Mouse (Mus musculus): ENCODE data around the gene Thbs3.

Thbs3 gene

DNA sequence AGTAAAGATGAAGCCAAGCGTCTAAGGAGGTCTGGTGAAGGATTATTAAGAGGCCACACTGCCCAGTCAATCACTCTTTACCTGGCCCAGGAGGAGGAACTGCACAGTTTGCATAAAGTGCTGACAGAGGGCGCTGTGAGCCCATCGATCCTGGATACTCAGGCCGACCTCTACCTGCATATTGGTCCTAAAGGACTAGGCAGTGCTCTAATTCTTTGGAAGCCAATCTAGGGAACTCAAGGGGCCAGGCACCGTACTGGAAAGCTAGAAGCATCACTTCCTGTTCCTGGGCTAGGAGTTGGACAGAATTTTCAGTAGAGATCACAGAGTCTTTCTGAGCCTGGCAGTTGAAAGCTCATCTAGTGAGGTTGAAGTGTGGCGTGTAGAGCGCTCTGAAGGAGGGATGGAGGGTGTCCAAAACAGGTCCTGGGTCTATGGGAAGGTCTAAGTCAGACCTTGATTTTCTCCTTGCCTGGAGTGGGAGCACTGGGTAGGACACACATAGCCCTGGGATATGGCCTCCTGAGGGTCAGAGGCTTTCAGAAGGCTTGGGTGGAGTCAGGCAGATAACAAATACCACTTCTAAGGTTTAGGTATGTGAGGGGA lies 35.6 kb downstream of the Thbs3 start:
- DNase-seq (ENCODE audit: low spot score in 2 of 2) = no peak

- no peak for DNase-seq (ENCODE audit: low spot score in 2 of 2)
These were observed 36.5 kb downstream of the Thbs3 start for GRCm38 (mm10) chr3:89251365-89251895.

- no peak for DNase-seq (ENCODE audit: low spot score in 2 of 2)
These were observed 40.0 kb downstream of the Thbs3 start for GRCm38 (mm10) chr3:89254994-89255393.

GRCm38 (mm10) chr3:89256177-89256576 lies 41.2 kb downstream of the Thbs3 start:
- no peak for DNase-seq (ENCODE audit: low spot score in 2 of 2)

GRCm38 (mm10) chr3:89259076-89259475 lies 44.1 kb downstream of the Thbs3 start, which contains the start of gene Dpm3:
TSS of gene Dpm3 (plus strand) at chr3:89259358.
- DNase-seq (ENCODE audit: low spot score in 2 of 2) = no peak

DNA sequence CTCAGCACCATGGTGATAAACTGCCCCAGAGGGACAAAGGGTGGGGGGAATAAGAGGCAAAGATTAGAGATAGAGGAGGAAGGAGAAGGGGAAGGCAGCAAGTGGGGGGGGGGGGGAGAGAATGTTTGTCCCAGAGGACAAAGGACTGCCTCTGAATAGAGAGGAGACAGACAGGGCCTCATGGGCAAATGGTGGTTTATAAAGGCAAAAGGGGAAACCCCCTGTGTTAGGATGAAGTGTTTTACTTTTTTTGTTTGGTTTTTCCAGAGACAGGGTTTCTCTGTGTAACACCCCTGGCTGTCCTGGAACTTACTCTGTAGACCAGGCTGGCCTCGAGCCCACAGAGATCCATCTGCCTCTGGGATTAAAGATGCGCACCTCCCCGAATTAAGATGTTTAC lies 45.2 kb downstream of the Thbs3 start:
- DNase-seq (ENCODE audit: low spot score in 2 of 2) = no peak

DNA sequence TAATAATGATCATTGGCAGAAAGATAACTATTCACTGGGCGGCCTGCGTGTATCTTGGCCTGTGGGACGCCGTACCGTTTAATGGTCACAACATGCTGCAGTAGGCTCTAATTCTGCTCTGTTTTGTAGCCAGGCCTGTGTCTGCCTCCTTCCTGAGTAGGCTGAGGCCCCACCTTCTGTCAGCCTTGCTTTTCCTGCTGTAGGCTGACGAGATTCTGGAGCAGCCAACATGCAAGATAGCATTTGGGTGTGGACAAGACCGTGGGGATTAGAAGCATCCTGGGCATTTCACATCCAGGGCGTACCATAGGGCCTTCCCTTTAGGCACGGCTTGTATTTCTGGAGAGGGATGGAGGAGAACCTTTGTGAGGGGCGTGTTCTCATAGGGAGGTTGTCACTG lies 47.4 kb downstream of the Thbs3 start:
- no peak for DNase-seq (ENCODE audit: low spot score in 2 of 2)

GRCm38 (mm10) chr3:89266439-89266893 lies 51.5 kb downstream of the Thbs3 start:
- DNase-seq (ENCODE audit: low spot score in 2 of 2) = peak; percentile 63 to 79

- no peak for DNase-seq (ENCODE audit: low spot score in 2 of 2)
These were observed 53.9 kb downstream of the Thbs3 start for GRCm38 (mm10) chr3:89268916-89269315.

GRCm38 (mm10) chr3:89270051-89270755 lies 55.2 kb downstream of the Thbs3 start, which contains the start of gene Slc50a1:
TSS of gene Slc50a1 (minus strand) at chr3:89270570.
- peak in 1 of 2 experiments; percentile 82 for DNase-seq (ENCODE audit: low spot score in 2 of 2)

DNA sequence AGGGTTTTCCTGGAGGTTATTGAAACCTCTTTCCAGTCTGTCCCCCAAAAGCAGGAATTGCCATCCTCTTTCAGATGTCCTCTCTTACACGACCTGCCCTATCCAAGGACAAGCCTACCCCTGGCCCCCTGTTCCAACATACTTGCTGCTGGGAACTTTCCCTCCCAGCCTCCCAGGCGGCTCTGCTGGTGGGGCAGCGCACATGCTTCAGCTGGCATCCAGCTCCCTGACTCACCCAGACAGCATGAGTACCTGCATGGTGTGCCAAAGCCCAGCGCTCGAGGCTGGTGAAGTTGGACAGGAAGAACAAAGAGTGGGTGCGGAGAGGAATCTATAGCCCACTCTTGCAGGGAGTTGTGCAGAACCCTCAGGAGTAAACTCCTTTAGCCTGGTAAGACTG lies 55.9 kb downstream of the Thbs3 start:
- DNase-seq (ENCODE audit: low spot score in 2 of 2) = peak in 1 of 2 experiments; percentile 31

DNA sequence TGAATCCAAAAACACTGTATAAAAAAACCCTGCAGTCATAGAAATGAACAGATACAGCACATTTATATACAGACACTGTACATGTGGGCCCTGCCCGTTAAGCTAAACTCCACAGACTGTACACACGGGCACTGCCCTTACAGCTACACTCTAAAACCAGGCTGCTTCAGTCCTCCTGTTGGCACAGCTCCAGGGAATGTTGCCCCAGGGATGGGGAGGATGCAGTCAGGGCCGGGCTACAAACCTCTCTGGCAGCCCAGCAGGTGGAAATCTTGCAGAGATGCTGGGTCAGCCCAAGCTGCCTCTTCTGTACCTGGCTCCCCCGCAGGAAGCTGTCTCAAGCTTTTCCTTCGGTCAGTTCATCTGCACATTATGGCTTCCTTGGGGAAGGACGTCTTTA lies 56.8 kb downstream of the Thbs3 start:
- no peak for DNase-seq (ENCODE audit: low spot score in 2 of 2)

DNA sequence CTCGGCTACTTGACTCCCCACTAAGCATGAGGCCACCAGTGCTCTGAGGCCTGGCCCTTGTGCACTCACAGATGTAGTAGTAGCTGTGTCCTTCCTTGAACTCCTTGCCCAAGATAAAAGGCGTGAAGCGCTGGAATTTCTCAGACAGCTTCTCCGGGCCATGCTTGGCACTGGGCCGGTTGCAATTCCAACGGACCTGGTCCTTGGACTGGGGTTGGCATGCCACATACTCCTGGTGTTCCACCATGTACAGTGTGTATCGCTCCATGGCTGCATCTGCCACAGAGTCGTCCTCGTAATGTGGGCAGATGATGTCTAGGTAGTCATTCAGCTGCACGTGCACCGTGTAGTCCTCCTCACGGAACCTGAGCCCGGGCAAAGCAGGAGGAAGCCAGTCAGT lies 61.1 kb downstream of the Thbs3 start:
- DNase-seq (ENCODE audit: low spot score in 2 of 2) = no peak
